Mouse (Mus musculus) CH12.LX (cell line): ENCODE measurements at regions not wholly inside any gene's neighbourhood (a gene's known extent, or its start where the extent isn't known, plus 50 kb on each side); places are given as distances from the start of the nearest gene placed in this dataset.

ENCODE experiments used
- DNase-seq: peaks from one replicate; pipeline ENCODE4 v3.0.0-alpha.2; 2013; ENCODE audit errors: extremely low read depth
- H3K27ac ChIP-seq: 2 replicates; pipeline ENCODE4 v1.5.1; 2012; ENCODE audit warnings: low read depth, mild to moderate bottlenecking, control low read depth, moderate library complexity; ENCODE audit not compliant: insufficient read depth
- H3K27me3 ChIP-seq: replicated peaks from 2 replicates; pipeline ENCODE3; 2012; ENCODE audit warnings: inconsistent platforms
- H3K36me3 ChIP-seq, 2 experiments: replicated peaks in 1 of 2; 2 replicates each; pipeline versions ENCODE3 to v1.6.1; 2012; ENCODE audit warnings: inconsistent platforms in 1 of 2, low read length in 1 of 2, mild to moderate bottlenecking in 1 of 2, mixed read lengths in 1 of 2, moderate library complexity in 1 of 2; ENCODE audit not compliant: control insufficient read depth in 1 of 2, insufficient read depth in 1 of 2
- H3K4me1 ChIP-seq, 2 experiments: 2 replicates each; pipeline ENCODE4 v1.6.1; 2012; ENCODE audit warnings: inconsistent platforms in 1 of 2, moderate library complexity in 1 of 2; ENCODE audit not compliant: insufficient read depth in 2 of 2, control insufficient read depth in 1 of 2
- H3K4me2 ChIP-seq: 2 replicates; pipeline ENCODE4 v1.6.1; 2012; ENCODE audit warnings: low read depth, mild to moderate bottlenecking, control low read depth; ENCODE audit not compliant: poor library complexity, insufficient read depth, severe bottlenecking
- H3K4me3 ChIP-seq, 3 experiments: fragments of 150-350 bp in 1 of 3; sonication (generic) in 1 of 3; replicated peaks in 1 of 3; 2 replicates each; pipeline versions ENCODE3 to v1.5.1; 2011 to 2012; ENCODE audit warnings: low read depth in 2 of 3, low read length in 2 of 3, mild to moderate bottlenecking in 2 of 3, moderate library complexity in 2 of 3, control low read depth in 1 of 3, improper control_type of control experiment in 1 of 3, inconsistent platforms in 1 of 3, mixed read lengths in 1 of 3; ENCODE audit not compliant: poor library complexity in 1 of 3
- H3K79me2 ChIP-seq: replicated peaks from 2 replicates; pipeline ENCODE4 v1.6.1; 2012; ENCODE audit warnings: mild to moderate bottlenecking, moderate library complexity; ENCODE audit not compliant: control insufficient read depth, poor library complexity, insufficient read depth, severe bottlenecking; ENCODE audit errors: extremely low read depth
- H3K9ac ChIP-seq: 2 replicates; pipeline ENCODE4 v1.6.1; 2012; ENCODE audit warnings: low read depth, mild to moderate bottlenecking, control low read depth, moderate library complexity; ENCODE audit not compliant: insufficient read depth
- H3K9me3 ChIP-seq: replicated peaks from 2 replicates; pipeline ENCODE3; 2012; ENCODE audit warnings: low read length, inconsistent platforms, mixed read lengths
- BHLHE40 ChIP-seq: IDR thresholded peaks from 2 replicates; pipeline ENCODE4 v1.6.1; 2011; ENCODE audit warnings: mild to moderate bottlenecking, low read depth, low read length, improper control_type of control experiment
- CHD1 ChIP-seq: IDR thresholded peaks from 2 replicates; pipeline ENCODE4 v1.6.1; 2012; ENCODE audit warnings: low read depth, low read length, improper control_type of control experiment, inconsistent platforms
- CHD2 ChIP-seq: IDR thresholded peaks from 2 replicates; pipeline ENCODE4 v1.6.1; 2011; ENCODE audit warnings: low read length, improper control_type of control experiment
- CTCF ChIP-seq, 2 experiments: IDR thresholded peaks in 1 of 2; conservative IDR thresholded peaks in 1 of 2; 2 replicates each; pipeline ENCODE4 v1.5.1; 2011 to 2012; ENCODE audit warnings: low read depth in 2 of 2, low read length in 2 of 2, improper control_type of control experiment in 1 of 2, inconsistent platforms in 1 of 2, mild to moderate bottlenecking in 1 of 2, moderate library complexity in 1 of 2
- E2F4 ChIP-seq: IDR thresholded peaks from 2 replicates; pipeline ENCODE4 v1.6.1; 2011; ENCODE audit warnings: low read depth, low read length, improper control_type of control experiment; ENCODE audit not compliant: insufficient replicate concordance
- EP300 ChIP-seq: IDR thresholded peaks from 2 replicates; pipeline ENCODE4 v1.6.1; 2011; ENCODE audit warnings: low read length, improper control_type of control experiment
- ETS1 ChIP-seq: conservative IDR thresholded peaks from 2 replicates; pipeline ENCODE4 v1.6.1; 2012; ENCODE audit warnings: low read depth, mild to moderate bottlenecking, inconsistent platforms, low read length, improper control_type of control experiment, moderate library complexity
- GABPA ChIP-seq: IDR thresholded peaks from 2 replicates; pipeline ENCODE4 v1.6.1; 2012; ENCODE audit warnings: low read depth, low read length, improper control_type of control experiment, inconsistent platforms; ENCODE audit not compliant: insufficient replicate concordance
- HCFC1 ChIP-seq: IDR thresholded peaks from 2 replicates; pipeline ENCODE4 v1.6.1; 2012; ENCODE audit warnings: low read depth, mild to moderate bottlenecking, inconsistent platforms, low read length, improper control_type of control experiment
- IRF4 ChIP-seq: IDR thresholded peaks from 2 replicates; pipeline ENCODE4 v1.6.1; 2014; ENCODE audit warnings: low read depth, mild to moderate bottlenecking, inconsistent platforms, low read length, improper control_type of control experiment
- JUN ChIP-seq: IDR thresholded peaks from 2 replicates; pipeline ENCODE4 v1.6.1; 2011; ENCODE audit warnings: low read depth, mild to moderate bottlenecking, low read length, improper control_type of control experiment, moderate library complexity; ENCODE audit not compliant: insufficient read depth
- JUND ChIP-seq: conservative IDR thresholded peaks from 2 replicates; pipeline ENCODE4 v1.6.1; 2011; ENCODE audit warnings: low read depth, low read length, improper control_type of control experiment
- KAT2A ChIP-seq: IDR thresholded peaks from 2 replicates; pipeline ENCODE4 v1.6.1; 2012; ENCODE audit warnings: low read length, improper control_type of control experiment, inconsistent platforms; ENCODE audit not compliant: insufficient replicate concordance
- MAFK ChIP-seq: IDR thresholded peaks from 2 replicates; pipeline ENCODE4 v1.6.1; 2011; ENCODE audit warnings: low read length, improper control_type of control experiment; ENCODE audit not compliant: insufficient replicate concordance
- MEF2A ChIP-seq: IDR thresholded peaks from 2 replicates; pipeline ENCODE4 v1.6.1; 2014; ENCODE audit warnings: low read depth, mild to moderate bottlenecking, inconsistent platforms, low read length, improper control_type of control experiment, borderline replicate concordance
- MYC ChIP-seq: IDR thresholded peaks from 2 replicates; pipeline ENCODE4 v1.6.1; 2011; ENCODE audit warnings: low read depth, mild to moderate bottlenecking, improper control_type of control experiment, low read length
- NELFE ChIP-seq: IDR thresholded peaks from 2 replicates; pipeline ENCODE4 v1.6.1; 2011; ENCODE audit warnings: low read depth, low read length, improper control_type of control experiment
- NRF1 ChIP-seq: IDR thresholded peaks from 2 replicates; pipeline ENCODE4 v1.6.1; 2014; ENCODE audit warnings: low read depth, mild to moderate bottlenecking, inconsistent platforms, low read length, improper control_type of control experiment, moderate library complexity
- PAX5 ChIP-seq: IDR thresholded peaks from 2 replicates; pipeline ENCODE4 v1.6.1; 2012; ENCODE audit warnings: low read length, inconsistent platforms, mixed read lengths
- POLR2A ChIP-seq: IDR thresholded peaks from 2 replicates; pipeline ENCODE4 v1.6.1; 2011; ENCODE audit warnings: low read depth, mild to moderate bottlenecking, improper control_type of control experiment, low read length
- POLR2AphosphoS2 ChIP-seq: IDR thresholded peaks from 2 replicates; pipeline ENCODE4 v1.6.1; 2011; ENCODE audit warnings: low read depth, low read length, improper control_type of control experiment
- RAD21 ChIP-seq: IDR thresholded peaks from 2 replicates; pipeline ENCODE4 v1.6.1; 2011; ENCODE audit warnings: low read depth, mild to moderate bottlenecking, low read length, improper control_type of control experiment, moderate library complexity
- SIN3A ChIP-seq: IDR thresholded peaks from 2 replicates; pipeline ENCODE4 v1.6.1; 2012; ENCODE audit warnings: low read length, improper control_type of control experiment, inconsistent platforms
- SMC3 ChIP-seq: IDR thresholded peaks from 2 replicates; pipeline ENCODE4 v1.6.1; 2011; ENCODE audit warnings: low read depth, low read length, improper control_type of control experiment
- TBP ChIP-seq: conservative IDR thresholded peaks from 2 replicates; pipeline ENCODE4 v1.6.1; 2011; ENCODE audit warnings: low read depth, low read length, improper control_type of control experiment
- TCF12 ChIP-seq: IDR thresholded peaks from 2 replicates; pipeline ENCODE4 v1.6.1; 2014; ENCODE audit warnings: low read depth, mild to moderate bottlenecking, inconsistent platforms, low read length, improper control_type of control experiment
- UBTF ChIP-seq: IDR thresholded peaks from 2 replicates; pipeline ENCODE4 v1.6.1; 2012; ENCODE audit warnings: low read depth, mild to moderate bottlenecking, inconsistent platforms, low read length, improper control_type of control experiment, moderate library complexity
- USF1 ChIP-seq: IDR thresholded peaks from 2 replicates; pipeline ENCODE4 v1.6.1; 2014; ENCODE audit warnings: low read depth, mild to moderate bottlenecking, inconsistent platforms, low read length, improper control_type of control experiment
- ZKSCAN1 ChIP-seq: IDR thresholded peaks from 2 replicates; pipeline ENCODE4 v1.6.1; 2012; ENCODE audit warnings: low read depth, inconsistent platforms, low read length, improper control_type of control experiment, borderline replicate concordance
- ZMIZ1 ChIP-seq: IDR thresholded peaks from 2 replicates; pipeline ENCODE4 v1.6.1; 2012; ENCODE audit warnings: low read depth, mild to moderate bottlenecking, inconsistent platforms, low read length, improper control_type of control experiment
- ZNF384 ChIP-seq: IDR thresholded peaks from 2 replicates; pipeline ENCODE4 v1.6.1; 2012; ENCODE audit warnings: low read depth, low read length, improper control_type of control experiment, inconsistent platforms
- dilution Hi-C: fragments of 300-500 bp; cut with MboI; formaldehyde crosslinking; loops from 2 replicates; pipeline ENCODE4 v1.14.3; 2020; ENCODE audit warnings: low sequenced_read_pairs; ENCODE audit not compliant: extremely low pct_unique_long_range_greater_than_20kb, extremely low pct_ligation_motif_present
- in situ Hi-C: fragments of 300-500 bp; cut with MboI; formaldehyde crosslinking; loops from 3 replicates; pipeline ENCODE4 v1.14.3; 2019; ENCODE audit warnings: low sequenced_read_pairs, low pct_ligation_motif_present, low pct_unique_long_range_greater_than_20kb, mixed read lengths

- Histone ChIP-seq H3K4me3 (no peak overlapping the region), H3K27ac (no peak overlapping the region), H3K27me3 (no peaks in the 10 kb centered on the region), H3K79me2 (no peaks in the 10 kb centered on the region), H3K9me3 (peaks cover 2% of the 10 kb centered on the region), H3K9ac (no peak overlapping the region), H3K4me2 (no peak overlapping the region), H3K36me3 (no peaks in the 10 kb centered on the region), H3K4me1 (no peaks in the 10 kb centered on the region)
- DNase-seq: no peak
- TF ChIP-seq MYC (no peak), TBP (no peak), ZKSCAN1 (no peak), BHLHE40 (no peak), CHD1 (no peak), RAD21 (no peak), POLR2A (no peak), ETS1 (no peak), CHD2 (no peak), NELFE (no peak), JUND (no peak), GABPA (no peak), EP300 (no peak), ZMIZ1 (no peak), TCF12 (no peak), USF1 (no peak), NRF1 (no peak)
- dilution Hi-C loops (no loop called here), in situ Hi-C loops (loop anchor here (10.0 kb wide), 1 partner anchor 139 kb away; no protein-coding TSS in a partner anchor)
Measured at GRCm38 (mm10) chr14:114855746-114856145, 236.3 kb upstream of the Gpc5 start.

GRCm38 (mm10) chr14:114856243-114857031 is 235.6 kb upstream of the Gpc5 start:
- H3K9ac ChIP-seq: no peak overlapping the region
- no peak for DNase-seq
- no peak for TF ChIP-seq MEF2A
- no peak for TF ChIP-seq HCFC1
- TF ChIP-seq JUN: no peak
- no peak for TF ChIP-seq E2F4
- no peak for TF ChIP-seq UBTF
- TF ChIP-seq POLR2AphosphoS2: no peak
- no peak for TF ChIP-seq ZKSCAN1
- no peak for TF ChIP-seq GABPA
- no peak for TF ChIP-seq SMC3
- TF ChIP-seq IRF4: no peak
- no peak for TF ChIP-seq RAD21
- TF ChIP-seq ZNF384: no peak
- TF ChIP-seq PAX5: no peak
- TF ChIP-seq SIN3A: no peak
- no peak for TF ChIP-seq USF1
- TF ChIP-seq MAFK: no peak
- TF ChIP-seq POLR2A: no peak
- TF ChIP-seq CTCF (conservative IDR thresholded peaks at IDR 0.05 in 1 of 2, IDR thresholded peaks at IDR 0.05 in 1 of 2; ENCODE audit: low read depth in 2 of 2, low read length in 2 of 2): no peak
- TF ChIP-seq KAT2A: no peak
- TF ChIP-seq, all 38 proteins: peak for 0
- Histone ChIP-seq H3K4me1 (no peaks in the 10 kb centered on the region), H3K79me2 (no peaks in the 10 kb centered on the region), H3K36me3 (no peaks in the 10 kb centered on the region), H3K4me2 (no peak overlapping the region), H3K9me3 (peaks cover 3% of the 10 kb centered on the region), H3K4me3 (no peak overlapping the region), H3K27me3 (no peaks in the 10 kb centered on the region), H3K27ac (no peak overlapping the region)
- dilution Hi-C loops: no loop called here
- in situ Hi-C loops: loop anchor here (10.0 kb wide), 1 partner anchor 138 kb away; no protein-coding TSS in a partner anchor
